Mouse (Mus musculus) adrenal gland (tissue): ENCODE measurements around the gene Pex11a.

Experiments used
- intact Hi-C: fragments of 180-260 bp; cut with DNase I; formaldehyde crosslinking; loops from one replicate; pipeline ENCODE4 v1.15.1; 2025

Gene Pex11a

GRCm38 (mm10) chr7:79742277-79742658 lies 663 bp downstream of the Pex11a start:
- intact Hi-C loops: loop anchor here (5.0 kb wide), 1 partner anchor 45 kb away; no protein-coding TSS in a partner anchor

GRCm38 (mm10) chr7:79740279-79740678 lies 2.7 kb downstream of the Pex11a start:
- intact Hi-C loops: loop anchor here (5.0 kb wide), 1 partner anchor 47 kb away; no protein-coding TSS in a partner anchor

- intact Hi-C loops: no loop called here
These were observed 4.0 kb downstream of the Pex11a start for GRCm38 (mm10) chr7:79738913-79739312.

- intact Hi-C loops: no loop called here
These were observed 6.4 kb downstream of the Pex11a start for GRCm38 (mm10) chr7:79736511-79736910.

- intact Hi-C loops: no loop called here
These were observed 8.4 kb downstream of the Pex11a start for GRCm38 (mm10) chr7:79734563-79734962.

- intact Hi-C loops: no loop called here
These were observed 10.3 kb downstream of the Pex11a start, which contains the start of gene Plin1 for GRCm38 (mm10) chr7:79732622-79733021. Gene Plin1 (minus strand): TSS chr7:79732903.

GRCm38 (mm10) chr7:79731438-79731837 lies 11.5 kb downstream of the Pex11a start:
- intact Hi-C loops: no loop called here

- intact Hi-C loops: loop anchor here (5.0 kb wide), 1 partner anchor 57 kb away; no protein-coding TSS in a partner anchor
These were observed 13.1 kb downstream of the Pex11a start for GRCm38 (mm10) chr7:79729743-79730370.

GRCm38 (mm10) chr7:79729169-79729568 lies 13.8 kb downstream of the Pex11a start:
- intact Hi-C loops: loop anchor here (5.0 kb wide), 1 partner anchor 58 kb away; no protein-coding TSS in a partner anchor

- intact Hi-C loops: loop anchor here (5.0 kb wide), 1 partner anchor 59 kb away; no protein-coding TSS in a partner anchor
These were observed 14.7 kb downstream of the Pex11a start for GRCm38 (mm10) chr7:79728219-79728618.

- intact Hi-C loops: loop anchor here (2.0 to 5.0 kb wide), 2 partner anchors 60 to 116 kb away; no protein-coding TSS in a partner anchor
These were observed 15.8 kb downstream of the Pex11a start for GRCm38 (mm10) chr7:79727091-79727490.

- intact Hi-C loops: loop anchor here (5.0 kb wide), 1 partner anchor 59 kb away; the partner anchor contains the start of gene Ticrr
These were observed 21.4 kb downstream of the Pex11a start for GRCm38 (mm10) chr7:79721386-79721977.

GRCm38 (mm10) chr7:79715187-79715981 lies 27.5 kb downstream of the Pex11a start, which contains the start of gene Kif7:
Gene Kif7 (minus strand): TSS chr7:79715720.
- intact Hi-C loops: no loop called here

- intact Hi-C loops: no loop called here
These were observed 32.1 kb downstream of the Pex11a start for GRCm38 (mm10) chr7:79710831-79711230.

- intact Hi-C loops: no loop called here
These were observed 32.8 kb downstream of the Pex11a start for GRCm38 (mm10) chr7:79710130-79710607.

GRCm38 (mm10) chr7:79705210-79705609 lies 37.7 kb downstream of the Pex11a start:
- intact Hi-C loops: no loop called here

- intact Hi-C loops: no loop called here
These were observed 40.2 kb downstream of the Pex11a start for GRCm38 (mm10) chr7:79702755-79703154.

- intact Hi-C loops: no loop called here
These were observed 46.4 kb downstream of the Pex11a start for GRCm38 (mm10) chr7:79696495-79696894.
